Mouse (Mus musculus): ENCODE results near the gene Pm20d2. TPM values are rescaled to one million over a fixed set of nuclear protein-coding genes. Genes with fewer than 3 reads are reported as not detected.

Gene Pm20d2
- polyA plus RNA-seq (2012): 1.1 and 1.7 TPM in 2 replicates

GRCm38 (mm10) chr4:33189735-33190036, at the start of gene Pm20d2:
Gene Pm20d2 (minus strand): TSS chr4:33189737.

GRCm38 (mm10) chr4:33208881-33209841, 19.6 kb upstream of the Pm20d2 start, which contains the start of gene Srsf12:
Gene Srsf12 (plus strand): TSS chr4:33208991.

GRCm38 (mm10) chr4:33132221-33132620, 57.3 kb downstream of the Pm20d2 start, which contains the start of gene Gabrr1:
Gene Gabrr1 (plus strand): TSS chr4:33132521.

Other genes starting within 250 kb of the Pm20d2 start
- gene Ankrd6, start 238.9 kb downstream of the Pm20d2 start, polyA plus RNA-seq (2012): 0.40 and 0.45 TPM in 2 replicates
- gene Rragd, start 206.7 kb downstream of the Pm20d2 start, polyA plus RNA-seq (2012): 0.02 and 0.05 TPM in 2 replicates
- 34.0 and 34.1 TPM in 2 replicates for gene Ube2j1, start 158.3 kb downstream of the Pm20d2 start, polyA plus RNA-seq (2012)
- gene Gabrr2, start 126.7 kb downstream of the Pm20d2 start, polyA plus RNA-seq (2012): 0.06 and 0.10 TPM in 2 replicates
- gene Gabrr1, start 57.2 kb downstream of the Pm20d2 start, polyA plus RNA-seq (2012): not detected in 2 replicates
- 0.02 and 0.11 TPM in 2 replicates for gene Srsf12, start 19.3 kb upstream of the Pm20d2 start, polyA plus RNA-seq (2012)
- gene Pnrc1, start 100.4 kb upstream of the Pm20d2 start, polyA plus RNA-seq (2012): 440 and 541 TPM in 2 replicates
- 5.6 and 6.1 TPM in 2 replicates for gene Rngtt, start 120.6 kb upstream of the Pm20d2 start, polyA plus RNA-seq (2012)

All from megakaryocyte-erythroid progenitor cell, adult 5 weeks (primary cell).